Mouse (Mus musculus) hindbrain, embryonic 10.5 days (tissue): ENCODE measurements at regions not wholly inside any gene's neighbourhood (a gene's known extent, or its start where the extent isn't known, plus 50 kb on each side); places are given as distances from the start of the nearest gene placed in this dataset.

Experiments used
- DNase-seq: peaks from one replicate; pipeline ENCODE4 v3.0.0-alpha.2; 2017; ENCODE audit warnings: low spot score
- H3K27ac ChIP-seq: fragments of 300-500 bp; sonication (generic); 2 replicates; pipeline ENCODE4 v1.5.1; 2016; ENCODE audit warnings: mild to moderate bottlenecking, moderate library complexity
- H3K27me3 ChIP-seq: fragments of 300-500 bp; sonication (generic); 2 replicates; pipeline ENCODE4 v1.6.1; 2016; ENCODE audit warnings: mild to moderate bottlenecking; ENCODE audit not compliant: poor library complexity, insufficient read depth, severe bottlenecking
- H3K36me3 ChIP-seq: fragments of 300-500 bp; sonication (generic); 2 replicates; pipeline ENCODE4 v1.6.1; 2016; ENCODE audit warnings: mild to moderate bottlenecking, moderate library complexity
- H3K4me1 ChIP-seq: fragments of 300-500 bp; sonication (generic); replicated peaks from 2 replicates; pipeline ENCODE4 v1.6.1; 2016; ENCODE audit warnings: mild to moderate bottlenecking
- H3K4me3 ChIP-seq: fragments of 300-500 bp; sonication (generic); 2 replicates; pipeline ENCODE4 v1.5.1; 2016; ENCODE audit warnings: mild to moderate bottlenecking, moderate library complexity
- H3K9me3 ChIP-seq: fragments of 300-500 bp; sonication (generic); 2 replicates; pipeline ENCODE4 v1.6.1; 2016; ENCODE audit warnings: mild to moderate bottlenecking, moderate library complexity
- WGBS: fragments of 180-500 bp; shearing (Covaris S2); methylation state at CpG from one replicate; pipeline ENCODE4 v1.1.7; 2016; 5-methylcytosine and 5-hydroxymethylcytosine counted together

DNA sequence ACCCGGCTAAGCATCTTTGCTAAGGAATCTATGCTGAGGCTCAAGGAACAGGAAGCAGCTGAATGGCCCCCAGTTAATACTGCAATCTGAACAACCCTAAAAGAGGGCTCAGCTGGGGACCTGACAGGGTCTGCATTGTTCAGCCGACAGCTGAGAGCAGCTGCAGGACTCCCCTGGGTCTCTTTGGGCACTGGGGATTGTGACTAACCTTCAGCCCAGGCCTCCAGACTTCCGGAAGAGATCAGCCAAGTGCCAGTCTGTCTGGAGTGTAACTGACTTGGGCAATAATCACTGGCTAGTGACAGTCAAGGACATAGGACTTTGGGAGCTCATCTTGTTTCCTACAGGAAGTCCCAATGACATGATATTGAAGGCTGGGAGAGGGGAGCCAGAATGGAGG, 73.1 kb downstream of the Rpusd4 start:
- peaks cover 92% of the 10 kb centered on the region for H3K27me3 ChIP-seq
- H3K4me3 ChIP-seq, result no peak overlapping the region
- H3K36me3 ChIP-seq, result no peaks in the 10 kb centered on the region
- no peaks in the 10 kb centered on the region for H3K9me3 ChIP-seq
- H3K4me1 ChIP-seq, result peaks cover 58% of the 10 kb centered on the region
- H3K27ac ChIP-seq, result peak overlapping the region; percentile 60
- no peak for DNase-seq
- WGBS, result 24% methylated on average over 3 of the region's 3 CpGs

DNA sequence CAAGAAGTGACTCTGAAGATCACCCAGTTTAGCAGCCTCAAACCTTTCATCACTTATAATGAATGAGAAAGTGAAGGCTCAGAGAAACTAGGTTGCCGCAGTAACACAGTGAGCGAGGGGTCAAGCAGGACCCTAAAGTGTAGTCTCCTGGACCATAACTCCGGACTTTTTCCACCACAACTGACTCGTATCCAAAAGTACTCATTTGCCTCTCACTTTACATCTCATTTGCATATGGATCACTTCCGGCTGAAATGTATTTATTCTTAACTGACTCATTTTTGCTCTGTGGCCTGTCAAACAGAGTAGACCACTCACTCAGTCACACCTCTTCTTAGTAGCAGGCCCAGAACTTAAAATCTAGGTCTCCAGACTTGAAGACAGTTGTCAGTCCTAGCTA, 73.7 kb downstream of the Rpusd4 start:
- Histone ChIP-seq H3K27me3 (peaks cover 92% of the 10 kb centered on the region), H3K27ac (peak overlapping the region; percentile 60), H3K9me3 (no peaks in the 10 kb centered on the region), H3K4me3 (no peak overlapping the region), H3K4me1 (peaks cover 53% of the 10 kb centered on the region), H3K36me3 (no peaks in the 10 kb centered on the region)
- 84% methylated on average over 5 of the region's 5 CpGs for WGBS
- DNase-seq, result no peak

- DNase-seq, result no peak
- WGBS, result 60% methylated on average over 2 of the region's 2 CpGs
- Histone ChIP-seq H3K9me3 (no peaks in the 10 kb centered on the region), H3K4me3 (no peak overlapping the region), H3K27me3 (peaks cover 89% of the 10 kb centered on the region), H3K27ac (no peak overlapping the region; the same call in 1 of the 2 replicates), H3K36me3 (no peaks in the 10 kb centered on the region), H3K4me1 (peaks cover 46% of the 10 kb centered on the region)
Observed at GRCm38 (mm10) chr9:35342436-35342835, 74.8 kb downstream of the Rpusd4 start.

DNA sequence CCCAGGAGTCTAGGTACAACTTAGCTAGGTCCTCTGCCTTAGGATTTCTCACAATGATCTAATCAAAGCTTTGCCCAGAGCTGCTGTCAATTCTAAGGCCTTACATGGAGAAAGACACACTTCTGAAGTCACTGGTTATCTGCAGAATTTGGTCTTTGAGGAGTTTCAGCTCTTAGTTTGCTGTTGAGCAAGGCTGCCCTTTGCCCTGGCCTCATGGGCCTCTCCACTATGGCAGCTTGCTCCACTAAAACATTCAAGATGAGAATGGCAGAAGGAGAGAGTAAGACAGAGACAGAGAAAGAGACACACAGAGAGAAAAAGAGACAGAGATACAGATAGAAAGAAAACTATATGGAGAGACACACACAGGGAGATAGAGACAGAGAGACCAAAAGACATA, 75.7 kb downstream of the Rpusd4 start:
- Histone ChIP-seq H3K36me3 (no peaks in the 10 kb centered on the region), H3K4me3 (no peak overlapping the region), H3K9me3 (no peaks in the 10 kb centered on the region), H3K27me3 (peaks cover 84% of the 10 kb centered on the region), H3K4me1 (peaks cover 46% of the 10 kb centered on the region), H3K27ac (no peak overlapping the region)
- no peak for DNase-seq

GRCm38 (mm10) chr9:35344374-35344773, 76.6 kb upstream of the Cdon start:
- Histone ChIP-seq H3K4me3 (no peak overlapping the region), H3K4me1 (peaks cover 39% of the 10 kb centered on the region), H3K36me3 (no peaks in the 10 kb centered on the region), H3K27me3 (peaks cover 73% of the 10 kb centered on the region), H3K9me3 (no peaks in the 10 kb centered on the region), H3K27ac (no peak overlapping the region)
- WGBS, result 65% methylated on average over 6 of the region's 6 CpGs
- DNase-seq, result no peak

GRCm38 (mm10) chr9:35346378-35346777, 74.5 kb upstream of the Cdon start:
- Histone ChIP-seq H3K36me3 (no peaks in the 10 kb centered on the region), H3K27ac (no peak overlapping the region), H3K27me3 (peaks cover 53% of the 10 kb centered on the region), H3K4me3 (no peak overlapping the region), H3K9me3 (no peaks in the 10 kb centered on the region), H3K4me1 (peaks cover 23% of the 10 kb centered on the region)
- WGBS, result 84% methylated on average over 5 of the region's 5 CpGs
- no peak for DNase-seq

DNA sequence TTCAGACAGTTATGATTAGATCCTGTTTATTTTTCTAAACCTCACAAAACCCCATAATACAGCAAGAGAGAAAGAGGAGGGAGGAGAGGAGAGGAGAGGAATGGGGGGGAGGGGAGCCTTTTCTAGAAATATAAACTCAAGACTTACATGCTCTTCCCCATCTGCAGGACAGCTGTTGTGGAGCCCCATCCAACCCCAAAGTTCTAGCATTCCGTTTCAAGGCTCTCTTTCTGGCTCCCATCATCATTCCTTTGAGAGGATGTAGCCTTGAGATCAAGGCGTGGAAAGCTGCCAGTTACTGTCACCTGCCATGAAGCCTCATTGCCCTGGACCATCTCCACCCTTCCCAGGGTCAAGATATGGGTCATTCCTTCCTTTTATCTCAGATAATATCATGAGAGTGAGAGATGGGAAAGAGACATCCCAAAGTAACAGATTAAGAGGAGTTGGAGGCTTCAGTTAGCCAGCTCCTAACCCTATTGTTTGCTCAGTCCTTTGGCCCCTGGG, 70.8 kb upstream of the Cdon start:
- peaks cover 7% of the 10 kb centered on the region for H3K4me1 ChIP-seq
- WGBS, result 78% methylated on average over 2 of the region's 2 CpGs
- no peak overlapping the region for H3K4me3 ChIP-seq

GRCm38 (mm10) chr9:35351576-35351975, 69.4 kb upstream of the Cdon start:
- no peak overlapping the region for H3K4me3 ChIP-seq
- no peak overlapping the region for H3K27ac ChIP-seq
- H3K27me3 ChIP-seq, result peaks cover 9% of the 10 kb centered on the region
- H3K36me3 ChIP-seq, result no peaks in the 10 kb centered on the region
- WGBS, result 77% methylated on average over 5 of the region's 5 CpGs
- H3K4me1 ChIP-seq, result peaks cover 7% of the 10 kb centered on the region
- no peaks in the 10 kb centered on the region for H3K9me3 ChIP-seq
- DNase-seq, result no peak

More for the DNA sequence above, 70.8 kb upstream of the Cdon start:
- Histone ChIP-seq H3K27me3 (peaks cover 24% of the 10 kb centered on the region), H3K36me3 (no peaks in the 10 kb centered on the region), H3K27ac (no peak overlapping the region), H3K9me3 (no peaks in the 10 kb centered on the region)
- DNase-seq, result no peak

DNA sequence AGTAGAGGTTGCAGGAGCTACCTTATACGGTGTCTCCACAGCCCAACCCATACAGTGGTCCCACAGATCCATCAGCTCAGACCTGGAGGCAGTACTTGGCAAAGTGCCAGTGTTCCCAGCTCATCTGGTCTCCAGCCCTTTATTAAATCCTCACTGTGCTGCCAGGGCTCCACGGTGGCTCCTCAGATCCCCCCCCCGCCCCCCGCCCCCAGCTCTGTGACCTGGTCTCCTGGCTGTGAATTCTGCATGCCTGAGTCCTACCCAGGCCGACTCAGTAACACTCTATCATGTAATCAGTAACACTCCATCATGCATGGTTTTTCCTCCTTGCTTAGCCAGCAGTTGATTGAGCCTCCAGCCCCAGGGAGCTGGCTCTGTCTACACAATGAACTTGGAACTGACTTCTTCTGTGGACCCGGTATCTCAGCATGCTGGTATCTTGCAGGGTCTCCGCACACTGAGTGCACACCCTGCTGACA, 66.2 kb upstream of the Cdon start:
- no peak for DNase-seq
- H3K27ac ChIP-seq, result no peak overlapping the region
- H3K27me3 ChIP-seq, result 0 out of 2 replicates have a peak, but pooled peaks cover 3% of the 10 kb centered on the region
- WGBS, result 75% methylated on average over 7 of the region's 7 CpGs
- peaks cover 10% of the 10 kb centered on the region for H3K4me1 ChIP-seq
- H3K9me3 ChIP-seq, result no peaks in the 10 kb centered on the region
- no peak overlapping the region for H3K4me3 ChIP-seq
- H3K36me3 ChIP-seq, result no peaks in the 10 kb centered on the region

- H3K4me3 ChIP-seq, result no peak overlapping the region
- no peaks in the 10 kb centered on the region for H3K9me3 ChIP-seq
- DNase-seq, result no peak
- H3K27me3 ChIP-seq, result peaks cover 49% of the 10 kb centered on the region
- peaks cover 54% of the 10 kb centered on the region for H3K4me1 ChIP-seq
- 59% methylated on average over 6 of the region's 6 CpGs for WGBS
- peak overlapping the region; percentile 37; the same call in 1 of the 2 replicates for H3K27ac ChIP-seq
- no peaks in the 10 kb centered on the region for H3K36me3 ChIP-seq
Observed at GRCm38 (mm10) chr9:35359699-35360098, 61.2 kb upstream of the Cdon start.

DNA sequence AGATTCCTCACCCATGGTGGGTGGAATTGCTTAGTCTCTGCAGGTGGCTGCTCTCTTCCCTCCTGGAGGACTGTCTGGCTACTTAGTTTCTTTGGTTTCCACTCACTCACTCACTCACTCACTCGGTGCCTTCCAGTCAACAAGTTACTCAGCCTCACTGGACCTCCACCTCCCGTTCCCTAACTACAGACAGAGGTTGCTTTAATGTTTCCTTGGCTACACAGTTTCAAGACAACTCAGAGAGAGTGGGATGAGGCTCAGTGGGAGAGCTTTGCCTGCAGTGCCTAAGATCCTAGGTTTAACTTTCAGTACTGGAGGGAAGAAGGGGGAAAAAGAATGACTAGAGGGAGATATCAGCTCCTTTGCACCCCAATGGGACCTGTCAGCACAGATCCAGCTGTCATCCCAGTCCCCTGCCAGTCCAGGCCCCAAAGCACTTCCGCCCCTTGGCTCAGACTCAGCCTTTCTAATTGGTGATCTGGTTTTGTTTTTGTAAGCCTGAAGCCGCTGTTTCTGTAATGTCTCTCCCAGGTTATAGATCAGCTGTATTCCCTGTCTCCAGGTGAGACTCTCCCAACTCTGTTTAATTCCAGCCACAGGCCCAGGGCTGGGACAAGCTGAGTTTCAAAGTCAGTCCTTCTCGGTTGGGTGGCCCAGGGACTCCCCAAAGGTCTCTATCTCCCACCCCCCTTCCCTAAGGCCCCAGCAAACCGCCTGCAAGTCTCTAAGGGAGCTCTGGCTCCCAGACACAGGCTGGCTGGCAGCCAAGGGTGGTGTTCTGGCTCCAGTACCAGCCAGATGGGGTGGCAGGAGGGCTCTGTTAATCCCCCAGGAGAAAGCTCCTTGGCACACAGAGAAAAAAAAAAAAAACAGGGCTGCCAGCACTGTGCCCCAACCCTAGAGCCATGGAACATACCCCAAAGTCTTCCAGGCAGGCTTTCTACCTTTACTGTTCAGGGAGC, 60.5 kb upstream of the Cdon start:
- no peaks in the 10 kb centered on the region for H3K36me3 ChIP-seq
- H3K9me3 ChIP-seq, result no peaks in the 10 kb centered on the region
- WGBS, result 31% methylated on average over 6 of the region's 6 CpGs
- H3K4me3 ChIP-seq, result no peak overlapping the region
- H3K27me3 ChIP-seq, result peaks cover 51% of the 10 kb centered on the region
- H3K27ac ChIP-seq, result peak overlapping the region; percentile 69
- peaks cover 49% of the 10 kb centered on the region for H3K4me1 ChIP-seq
- DNase-seq, result no peak

GRCm38 (mm10) chr9:35361432-35361831, 59.5 kb upstream of the Cdon start:
- H3K4me1 ChIP-seq, result peaks cover 54% of the 10 kb centered on the region
- 34% methylated on average over 4 of the region's 4 CpGs for WGBS
- no peak overlapping the region for H3K4me3 ChIP-seq
- no peaks in the 10 kb centered on the region for H3K36me3 ChIP-seq
- no peaks in the 10 kb centered on the region for H3K9me3 ChIP-seq
- no peak for DNase-seq
- H3K27ac ChIP-seq, result peak overlapping the region; percentile 69
- H3K27me3 ChIP-seq, result peaks cover 51% of the 10 kb centered on the region

GRCm38 (mm10) chr9:35362276-35362675, 58.7 kb upstream of the Cdon start:
- H3K9me3 ChIP-seq, result no peaks in the 10 kb centered on the region
- no peaks in the 10 kb centered on the region for H3K36me3 ChIP-seq
- peaks cover 54% of the 10 kb centered on the region for H3K4me1 ChIP-seq
- H3K27ac ChIP-seq, result peak overlapping the region; percentile 12; the same call in 1 of the 2 replicates
- WGBS, result 63% methylated on average over 7 of the region's 7 CpGs
- H3K27me3 ChIP-seq, result peaks cover 54% of the 10 kb centered on the region
- DNase-seq, result no peak
- H3K4me3 ChIP-seq, result no peak overlapping the region
